Mouse (Mus musculus): ENCODE results near the gene Psmb8.

DNA sequence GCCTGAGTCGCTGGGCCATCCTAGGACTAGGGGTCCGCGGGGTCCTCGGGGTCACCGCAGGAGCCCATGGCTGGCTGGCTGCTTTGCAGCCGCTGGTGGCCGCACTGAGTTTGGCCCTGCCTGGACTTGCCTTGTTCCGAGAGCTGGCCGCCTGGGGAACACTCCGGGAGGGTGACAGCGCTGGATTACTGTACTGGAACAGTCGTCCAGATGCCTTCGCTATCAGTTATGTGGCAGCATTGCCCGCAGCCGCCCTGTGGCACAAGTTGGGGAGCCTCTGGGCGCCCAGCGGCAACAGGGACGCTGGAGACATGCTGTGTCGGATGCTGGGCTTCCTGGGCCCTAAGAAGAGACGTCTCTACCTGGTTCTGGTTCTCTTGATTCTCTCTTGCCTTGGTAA, 9.5 kb upstream of the Psmb8 start:
- TF ChIP-seq TCF12 (IDR thresholded peaks at IDR 0.05; ENCODE audit: low read depth, low read length) (no peak), JUND (IDR thresholded peaks at IDR 0.05; ENCODE audit: low read depth, low read length) (no peak), MYC (IDR thresholded peaks at IDR 0.05; ENCODE audit: low read depth, low read length) (no peak), CTCF (IDR thresholded peaks at IDR 0.05 in 2 of 3, conservative IDR thresholded peaks at IDR 0.05 in 1 of 3; ENCODE audit: control insufficient read depth in 1 of 3, insufficient read depth in 1 of 3, low read depth in 2 of 3, low read length in 3 of 3, poor library complexity in 1 of 3, severe bottlenecking in 1 of 3) (no peak), MAX (IDR thresholded peaks at IDR 0.05; ENCODE audit: low read length) (no peak), EP300 (IDR thresholded peaks at IDR 0.05; ENCODE audit: low read depth in 1 of 2, low read length in 2 of 2) (no peak), CHD2 (IDR thresholded peaks at IDR 0.05; ENCODE audit: low read length) (no peak), NRF1 (IDR thresholded peaks at IDR 0.05; ENCODE audit: insufficient read depth, low read depth, low read length, poor library complexity, severe bottlenecking) (no peak), POLR2A (IDR thresholded peaks at IDR 0.05; ENCODE audit: control insufficient read depth in 1 of 2, insufficient read depth in 1 of 2, low read depth in 1 of 2, low read length in 2 of 2, poor library complexity in 1 of 2) (no peak), MAFK (IDR thresholded peaks at IDR 0.05; ENCODE audit: borderline replicate concordance, low read depth, low read length) (no peak), GATA1 (IDR thresholded peaks at IDR 0.05; ENCODE audit: low read depth, low read length) (no peak), BHLHE40 (IDR thresholded peaks at IDR 0.05; ENCODE audit: borderline replicate concordance, low read depth, low read length) (no peak), E2F4 (IDR thresholded peaks at IDR 0.05; ENCODE audit: borderline replicate concordance, low read depth, low read length) (no peak), HCFC1 (IDR thresholded peaks at IDR 0.05; ENCODE audit: low read depth, low read length) (no peak)
